Comparison of ENCODE assay signal across 8 mouse cellular contexts in the genomic region with DNA sequence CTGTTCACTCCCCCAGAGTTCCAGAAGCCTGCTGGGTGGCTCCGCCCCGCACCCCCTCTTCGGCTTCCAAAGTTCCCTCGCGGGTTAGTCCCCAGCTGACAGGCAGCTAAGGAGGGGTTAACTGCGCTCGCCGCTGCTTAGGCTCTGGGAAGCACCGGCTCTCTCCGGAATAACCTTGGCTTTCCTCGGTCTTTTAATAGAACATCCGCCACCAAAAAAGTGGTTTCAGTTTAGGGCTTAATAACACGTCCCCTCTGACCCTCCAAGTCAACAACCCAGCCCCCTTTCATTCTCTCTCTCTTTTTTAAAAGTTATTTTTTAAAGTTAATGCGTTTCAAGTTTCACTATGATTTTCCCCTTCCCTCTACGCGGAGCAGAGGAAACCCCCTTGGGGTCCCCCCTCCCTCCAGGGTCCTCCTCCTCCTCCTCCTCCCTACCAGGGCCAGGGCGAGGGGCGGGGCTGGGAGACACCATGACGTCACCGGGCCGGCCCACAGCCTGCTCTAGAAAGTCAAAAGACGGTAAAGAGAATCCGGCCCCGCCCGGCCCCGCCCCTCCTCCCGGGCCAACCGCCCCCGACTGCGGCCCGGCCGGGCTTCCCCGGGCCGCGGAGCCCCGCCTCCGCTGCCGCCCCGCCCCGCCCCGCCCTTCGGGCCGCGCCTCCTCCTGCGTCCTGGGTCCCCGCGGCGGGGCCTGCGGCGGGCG. TPM values are rescaled to one million over a fixed set of nuclear protein-coding genes. Genes with fewer than 3 reads are reported as not detected.
DNase-seq lines count a peak whose midpoint lies in the region; ATAC-seq and TF ChIP-seq lines count a peak whose summit lies in the region.

No protein-coding gene starts in this region.

- 0 out of 2 replicates have a peak overlapping the region, but pooled peaks have one; percentile 11 for H3K27ac ChIP-seq in ES-Bruce4 (ENCODE audit: insufficient read depth, low read length)
- peak overlapping the region; percentile 97 for H3K27ac ChIP-seq in forebrain, embryonic 12.5 days
- peak overlapping the region; percentile 92 for H3K27ac ChIP-seq in heart, postnatal 0 days (ENCODE audit: low read depth)
- H3K27ac ChIP-seq in liver, embryonic 15.5 days (replicated peaks) = peak overlapping the region; percentile 88
- H3K27ac ChIP-seq in neural tube, embryonic 11.5 days (ENCODE audit: low read depth, low read length) = peak overlapping the region; percentile 98
- peak overlapping the region; percentile 90 for H3K27ac ChIP-seq in stomach, embryonic 16.5 days (ENCODE audit: low read length)

- H3K36me3 ChIP-seq in ES-Bruce4 (ENCODE audit: control insufficient read depth, insufficient read depth, low read length, poor library complexity, severe bottlenecking) = no peaks in the 10 kb centered on the region
- H3K36me3 ChIP-seq in forebrain, embryonic 12.5 days (replicated peaks) = peaks cover 5% of the 10 kb centered on the region
- peaks cover 9% of the 10 kb centered on the region for H3K36me3 ChIP-seq in heart, postnatal 0 days (replicated peaks; ENCODE audit: control insufficient read depth, insufficient read depth, low read length)
- peaks cover 5% of the 10 kb centered on the region; the same call in 1 of the 2 replicates for H3K36me3 ChIP-seq in liver, embryonic 15.5 days (replicated peaks)
- H3K36me3 ChIP-seq in neural tube, embryonic 11.5 days (ENCODE audit: control insufficient read depth, insufficient read depth, low read length) = peaks cover 1% of the 10 kb centered on the region; the same call in 1 of the 2 replicates
- no peaks in the 10 kb centered on the region for H3K36me3 ChIP-seq in stomach, embryonic 16.5 days (ENCODE audit: control insufficient read depth, insufficient read depth, low read length)

- TF ChIP-seq POLR2A in ES-Bruce4 (IDR thresholded peaks at IDR 0.05; ENCODE audit: insufficient read depth, low read length) = no peak

- TF ChIP-seq EP300 in ES-Bruce4 (IDR thresholded peaks at IDR 0.05; ENCODE audit: insufficient read depth, low read depth, low read length) = no peak
- peak; percentile 66; the same call in 1 of the 2 replicates for TF ChIP-seq EP300 in heart, postnatal 0 days (IDR thresholded peaks at IDR 0.05; ENCODE audit: low read depth)

- under 1% methylated on average over 17 of the region's 51 CpGs for WGBS in forebrain, embryonic 12.5 days
- WGBS in heart, postnatal 0 days = under 1% methylated on average over 33 of the region's 51 CpGs
- WGBS in liver, embryonic 15.5 days (ENCODE audit: insufficient replicate concordance) = under 1% methylated on average over 30 of the region's 51 CpGs
- WGBS in neural tube, embryonic 11.5 days = under 1% methylated on average over 27 of the region's 51 CpGs
- 0% methylated on average over 28 of the region's 51 CpGs for WGBS in stomach, embryonic 16.5 days

- peak overlapping the region; percentile 68 for H3K4me3 ChIP-seq in ES-Bruce4 (ENCODE audit: low read depth, low read length)
- H3K4me3 ChIP-seq in forebrain, embryonic 12.5 days (replicated peaks) = peak overlapping the region; percentile 90
- peak overlapping the region; percentile 93 for H3K4me3 ChIP-seq in heart, postnatal 0 days (ENCODE audit: low read depth, low read length)
- peak overlapping the region; percentile 91 for H3K4me3 ChIP-seq in liver, embryonic 15.5 days (replicated peaks)
- peak overlapping the region; percentile 90 for H3K4me3 ChIP-seq in neural tube, embryonic 11.5 days (ENCODE audit: low read depth, low read length)
- H3K4me3 ChIP-seq in stomach, embryonic 16.5 days (replicated peaks; ENCODE audit: low read length) = peak overlapping the region; percentile 90

- no peaks in the 10 kb centered on the region for H3K27me3 ChIP-seq in ES-Bruce4 (ENCODE audit: control insufficient read depth, insufficient read depth, low read length, poor library complexity, severe bottlenecking)
- H3K27me3 ChIP-seq in forebrain, embryonic 12.5 days = peaks cover 5% of the 10 kb centered on the region; the same call in 1 of the 2 replicates
- no peaks in the 10 kb centered on the region for H3K27me3 ChIP-seq in heart, postnatal 0 days (ENCODE audit: control insufficient read depth, insufficient read depth, low read length)
- no peaks in the 10 kb centered on the region for H3K27me3 ChIP-seq in liver, embryonic 15.5 days
- no peaks in the 10 kb centered on the region for H3K27me3 ChIP-seq in neural tube, embryonic 11.5 days (ENCODE audit: control insufficient read depth, insufficient read depth, low read length)
- no peaks in the 10 kb centered on the region for H3K27me3 ChIP-seq in stomach, embryonic 16.5 days (ENCODE audit: control insufficient read depth, insufficient read depth, low read length)

- peak; percentile 91 for DNase-seq in c-Kit-positive CD71-positive TER-119-positive erythroid progenitor cells, embryonic 14.5 days (ENCODE audit: low spot score)
- peak; percentile 97 for DNase-seq in heart, postnatal 0 days (ENCODE audit: low spot score)
- peak; percentile 99 to 100 for DNase-seq in kidney, postnatal 36 days
- peak; percentile 98 for DNase-seq in neural tube, embryonic 11.5 days (ENCODE audit: low spot score)

- peak; percentile 86 for ATAC-seq in forebrain, embryonic 12.5 days (ENCODE audit: low FRiP score)
- ATAC-seq in heart, postnatal 0 days (ENCODE audit: insufficient read depth, low read depth) = peak; percentile 90
- ATAC-seq in liver, embryonic 15.5 days (ENCODE audit: insufficient read depth) = peak; percentile 84
- ATAC-seq in neural tube, embryonic 11.5 days (ENCODE audit: insufficient read depth, low FRiP score, low TSS enrichment) = peak; percentile 79
- ATAC-seq in stomach, embryonic 16.5 days (ENCODE audit: insufficient read depth, low FRiP score) = peak; percentile 91

- H3K9me3 ChIP-seq in ES-Bruce4 (replicated peaks; ENCODE audit: control insufficient read depth, insufficient read depth, low read length, poor library complexity, severe bottlenecking) = no peaks in the 10 kb centered on the region
- H3K9me3 ChIP-seq in forebrain, embryonic 12.5 days = no peaks in the 10 kb centered on the region
- no peaks in the 10 kb centered on the region for H3K9me3 ChIP-seq in heart, postnatal 0 days (replicated peaks; ENCODE audit: control insufficient read depth, low read length)
- H3K9me3 ChIP-seq in liver, embryonic 15.5 days (replicated peaks) = no peaks in the 10 kb centered on the region
- no peaks in the 10 kb centered on the region for H3K9me3 ChIP-seq in neural tube, embryonic 11.5 days (ENCODE audit: control insufficient read depth, low read length)
- no peaks in the 10 kb centered on the region for H3K9me3 ChIP-seq in stomach, embryonic 16.5 days (replicated peaks; ENCODE audit: control insufficient read depth, low read length)

- no peaks in the 10 kb centered on the region for H3K4me1 ChIP-seq in ES-Bruce4 (ENCODE audit: control insufficient read depth, insufficient read depth, low read length)
- peaks cover 27% of the 10 kb centered on the region for H3K4me1 ChIP-seq in forebrain, embryonic 12.5 days
- H3K4me1 ChIP-seq in heart, postnatal 0 days (ENCODE audit: control insufficient read depth, insufficient read depth) = peaks cover 17% of the 10 kb centered on the region; the same call in 1 of the 2 replicates
- peaks cover 50% of the 10 kb centered on the region for H3K4me1 ChIP-seq in liver, embryonic 15.5 days (replicated peaks)
- peaks cover 15% of the 10 kb centered on the region for H3K4me1 ChIP-seq in neural tube, embryonic 11.5 days (ENCODE audit: control insufficient read depth, insufficient read depth, low read length)
- peaks cover 7% of the 10 kb centered on the region; the same call in 1 of the 2 replicates for H3K4me1 ChIP-seq in stomach, embryonic 16.5 days (ENCODE audit: control insufficient read depth, insufficient read depth, low read length)

- no peak for TF ChIP-seq CTCF in ES-Bruce4 (IDR thresholded peaks at IDR 0.05; ENCODE audit: low read depth, low read length)
- TF ChIP-seq CTCF in heart, postnatal 0 days (IDR thresholded peaks at IDR 0.05; ENCODE audit: low read depth) = no peak

- peak overlapping the region; percentile 76 for H3K4me2 ChIP-seq in forebrain, embryonic 12.5 days
- H3K4me2 ChIP-seq in heart, postnatal 0 days (ENCODE audit: low read depth, low read length) = peak overlapping the region; percentile 97
- H3K4me2 ChIP-seq in liver, embryonic 15.5 days = peak overlapping the region; percentile 98
- H3K4me2 ChIP-seq in neural tube, embryonic 11.5 days (ENCODE audit: low read depth) = peak overlapping the region; percentile 82
- peak overlapping the region; percentile 64 for H3K4me2 ChIP-seq in stomach, embryonic 16.5 days (ENCODE audit: low read depth, low read length)

- peak overlapping the region; percentile 71 for H3K9ac ChIP-seq in ES-Bruce4 (ENCODE audit: low read depth, poor library complexity, severe bottlenecking)
- H3K9ac ChIP-seq in forebrain, embryonic 12.5 days = peak overlapping the region; percentile 84
- H3K9ac ChIP-seq in heart, postnatal 0 days (replicated peaks; ENCODE audit: low read depth, low read length) = peak overlapping the region; percentile 86
- peak overlapping the region; percentile 64 for H3K9ac ChIP-seq in liver, embryonic 15.5 days
- H3K9ac ChIP-seq in neural tube, embryonic 11.5 days (ENCODE audit: low read length) = peak overlapping the region; percentile 93
- H3K9ac ChIP-seq in stomach, embryonic 16.5 days (ENCODE audit: low read length) = peak overlapping the region; percentile 91

RNA-seq across cellular contexts. Expression of gene Hivep1, which starts 0.5 kb away (rescaled TPM):
- polyA plus RNA-seq in ES-Bruce4 (2011; ENCODE audit: insufficient read depth, insufficient read length, low read depth, missing spikeins) = 11.3 and 18.2 TPM in 2 replicates
- polyA plus RNA-seq in forebrain, embryonic 12.5 days (2016; fragmentation: Nextera tagmentation; extraction: Ambion mirVana) = 17.4 and 22.1 TPM in 2 replicates
- 14.0 and 33.5 TPM in 2 replicates for total RNA-seq in heart, postnatal 0 days (2014; rRNA removed; ENCODE audit: low replicate concordance)
- polyA plus RNA-seq in heart, postnatal 0 days (2015; fragmentation: Nextera tagmentation; extraction: Ambion mirVana) = 3.7 and 4.1 TPM in 2 replicates
- 2.0 and 2.8 TPM in 2 replicates for polyA plus RNA-seq in liver, embryonic 15.5 days (2015; fragmentation: Nextera tagmentation; extraction: Ambion mirVana)
- 13.0 and 13.5 TPM in 2 replicates for polyA plus RNA-seq in neural tube, embryonic 11.5 days (2014; fragmentation: Nextera tagmentation; extraction: Ambion mirVana)
- polyA plus RNA-seq in stomach, embryonic 16.5 days (2015; fragmentation: Nextera tagmentation; extraction: Ambion mirVana) = 5.3 and 7.0 TPM in 2 replicates

Comparison
In these comparisons a context has a peak if more than half of its experiments do, and no peak if none do; other contexts are left out.
1. Peak in every context shown above with its lines: DNase-seq, ATAC-seq, H3K4me3 ChIP-seq and H3K27ac ChIP-seq.
2. H3K27ac ChIP-seq: peak in every context shown above with its lines; median percentile 98 in neural tube, embryonic 11.5 days; 97 in forebrain, embryonic 12.5 days; 92 in heart, postnatal 0 days; 90 in stomach, embryonic 16.5 days; 88 in liver, embryonic 15.5 days; 11 in ES-Bruce4.